Mouse (Mus musculus) naive thymus-derived CD4-positive, alpha-beta T cell, adult 5 months (primary cell): ENCODE results near the gene Neurog1. TPM values are rescaled to one million over a fixed set of nuclear protein-coding genes. Genes with fewer than 3 reads are reported as not detected.

Source experiments
- polyA plus RNA-seq: library from polyadenylated mRNA; unstranded; fragments of 100-300 nt; shearing (Covaris generic); gene quantifications from one replicate; pipeline ENCODE4 v1.2.1, GENCODE M21; 2017

Gene Neurog1
- polyA plus RNA-seq: not detected

DNA sequence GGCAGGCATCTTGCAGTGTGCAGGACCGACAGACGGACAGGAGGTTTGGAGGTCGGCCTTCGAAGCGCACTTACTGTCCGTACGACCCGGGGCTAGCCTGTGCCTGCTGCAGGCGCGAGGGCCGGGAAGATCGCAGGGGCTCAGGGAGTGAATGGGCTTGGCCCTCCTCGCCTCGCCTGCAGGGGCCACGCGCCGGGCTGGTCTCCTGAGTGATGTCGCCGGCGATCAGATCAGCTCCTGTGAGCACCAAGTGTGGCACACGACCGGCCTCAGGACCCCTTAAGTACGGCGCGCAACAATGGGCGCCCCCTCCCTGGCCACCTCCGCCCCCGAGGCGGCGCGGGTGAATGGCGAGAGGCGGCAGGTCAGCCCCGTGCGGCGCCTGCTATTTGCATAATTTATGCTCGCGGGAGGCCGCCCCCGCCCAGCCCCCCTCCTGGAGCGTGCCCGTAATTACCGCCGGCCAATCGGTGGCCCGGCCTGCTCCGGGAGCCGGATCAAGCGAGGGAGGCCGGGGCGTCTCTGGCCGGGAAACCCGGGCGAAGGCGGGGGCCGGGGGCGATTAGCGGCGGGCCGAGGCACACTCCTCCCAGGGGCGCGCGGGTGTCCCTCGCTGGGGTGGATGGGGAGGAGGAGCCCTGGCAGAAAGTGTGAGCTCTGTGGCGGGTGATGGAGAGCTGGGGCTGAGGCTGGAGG is at the start of gene Neurog1:
TSS of gene Neurog1 (minus strand) at position 240 of the 696 bp plus-strand sequence.

DNA sequence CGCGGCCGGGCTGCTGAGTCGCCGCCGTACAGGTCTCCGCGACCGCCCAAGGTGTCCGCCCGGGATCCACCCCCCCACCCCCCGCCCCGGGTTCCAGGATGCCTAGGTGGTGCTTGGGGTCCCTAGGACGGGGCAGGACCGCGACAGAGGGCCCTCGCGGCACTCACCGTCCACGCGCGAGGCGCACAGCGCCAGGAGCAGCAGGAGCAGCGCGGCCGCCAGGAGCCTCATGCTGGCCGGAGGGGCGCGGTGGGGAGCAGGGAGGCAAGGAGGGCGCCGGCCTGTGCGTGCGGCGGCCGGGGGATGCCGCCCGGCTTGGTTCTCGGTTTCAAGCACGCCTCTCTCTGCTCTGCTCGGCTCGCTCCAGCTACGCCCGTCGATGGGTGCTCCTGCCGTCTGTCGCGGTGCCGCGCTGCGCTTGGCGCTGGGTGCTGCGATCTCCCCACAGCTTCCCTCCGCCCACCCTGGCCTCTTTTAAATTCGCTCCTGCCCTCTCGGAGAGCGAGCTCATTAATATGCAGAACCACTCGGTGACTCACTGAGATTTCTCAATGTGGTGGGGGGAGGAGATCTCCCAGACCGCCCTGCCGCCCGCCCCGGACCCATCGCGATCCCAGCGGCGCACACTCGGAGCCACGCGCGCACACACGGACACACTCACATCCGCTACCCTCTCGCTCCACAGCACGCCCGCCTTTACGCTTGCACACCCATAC is 44.1 kb upstream of the Neurog1 start, which contains the start of gene Cxcl14:
TSS of gene Cxcl14 (minus strand) at position 609 of the 716 bp plus-strand sequence.

Other genes starting within 250 kb of the Neurog1 start
- 323 TPM for gene H2afy, start 115.8 kb downstream of the Neurog1 start, polyA plus RNA-seq
- not detected for gene Tifab, start 73.3 kb downstream of the Neurog1 start, polyA plus RNA-seq
- not detected for gene Cxcl14, start 44.4 kb upstream of the Neurog1 start, polyA plus RNA-seq
- gene Gm3045, start 174.4 kb upstream of the Neurog1 start, polyA plus RNA-seq: not detected
- gene Slc25a48, start 186.2 kb upstream of the Neurog1 start, polyA plus RNA-seq: not detected
- gene Il9, start 230.1 kb upstream of the Neurog1 start, polyA plus RNA-seq: not detected